Mouse (Mus musculus): Measurements from ENCODE around the gene Pde10a. TPM values are rescaled to one million over a fixed set of nuclear protein-coding genes. Genes with fewer than 3 reads are reported as not detected.
A peak's percentile ranks its signal among the peaks of the same experiment; 100 is the strongest.

Gene Pde10a
- total RNA-seq, 2 experiments from 2014 or later: 67.6 to 71.6 TPM

- Histone ChIP-seq H3K27ac (no peak overlapping the region), H3K4me3 (no peak overlapping the region)
- no peak for DNase-seq (ENCODE audit: low spot score in 2 of 2)
- no peak for TF ChIP-seq CTCF (conservative IDR thresholded peaks at IDR 0.05)
Observed at GRCm38 (mm10) chr17:8641491-8641890, 116.3 kb downstream of the Pde10a start.

DNA sequence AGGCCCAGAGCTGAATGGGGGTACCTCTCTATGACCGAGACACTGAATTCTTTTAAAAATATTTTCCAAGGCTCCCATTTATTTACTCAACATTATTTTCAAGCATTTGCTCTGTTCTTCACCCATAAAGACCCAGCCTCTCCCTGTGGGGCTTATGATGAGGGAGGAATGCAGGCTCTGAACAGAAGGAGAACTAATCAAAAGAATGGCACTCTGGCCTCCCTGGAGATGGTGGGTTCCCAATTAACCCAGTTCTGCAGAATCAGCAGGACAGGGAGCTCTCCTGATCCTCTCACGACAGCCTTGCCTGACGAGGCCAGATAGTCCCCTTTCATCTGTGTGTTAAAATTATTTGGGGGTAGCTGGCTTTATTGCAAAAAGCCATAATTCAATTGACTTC is 117.2 kb downstream of the Pde10a start:
- no peak for TF ChIP-seq CTCF (conservative IDR thresholded peaks at IDR 0.05)
- Histone ChIP-seq H3K4me3 (no peak overlapping the region), H3K27ac (no peak overlapping the region)
- DNase-seq (ENCODE audit: low spot score in 2 of 2): no peak

GRCm38 (mm10) chr17:8647372-8647871 is 122.2 kb downstream of the Pde10a start:
- DNase-seq (ENCODE audit: low spot score in 2 of 2): peak in 1 of 2 experiments; percentile 34
- Histone ChIP-seq H3K27ac (0 out of 2 replicates have a peak overlapping the region, but pooled peaks have one; percentile 18), H3K4me3 (no peak overlapping the region)

DNA sequence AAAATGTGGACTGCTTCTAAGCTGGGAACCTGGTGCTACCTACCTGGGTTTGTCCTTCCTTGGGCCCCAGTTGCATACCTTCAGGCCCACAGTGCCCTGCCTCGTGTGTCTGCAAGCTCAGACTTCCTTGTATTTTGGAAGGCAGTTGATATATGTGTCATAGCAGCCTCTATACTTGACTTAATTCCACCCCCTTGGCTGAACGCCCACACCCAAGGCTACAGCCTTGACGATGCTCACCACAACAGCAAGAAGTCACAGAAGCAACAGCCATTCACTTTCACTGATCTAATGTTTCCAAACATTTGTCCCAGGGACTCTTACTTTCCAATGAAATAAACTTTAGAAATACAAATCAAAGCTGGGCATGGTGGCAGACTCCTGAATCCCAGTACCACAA is 123.1 kb downstream of the Pde10a start:
- no peak for DNase-seq (ENCODE audit: low spot score in 2 of 2)
- no peak for TF ChIP-seq CTCF (conservative IDR thresholded peaks at IDR 0.05)
- no peak overlapping the region for H3K4me3 ChIP-seq
- H3K27ac ChIP-seq: no peak overlapping the region

More at GRCm38 (mm10) chr17:8647372-8647871, 122.2 kb downstream of the Pde10a start:
- no peak for TF ChIP-seq CTCF (conservative IDR thresholded peaks at IDR 0.05)

- no peak for TF ChIP-seq CTCF (conservative IDR thresholded peaks at IDR 0.05)
- peak; percentile 30 to 37 for DNase-seq (ENCODE audit: low spot score in 2 of 2)
- peak overlapping the region; percentile 67 for H3K27ac ChIP-seq
- H3K4me3 ChIP-seq: no peak overlapping the region
Observed at GRCm38 (mm10) chr17:8652681-8653262, 127.6 kb downstream of the Pde10a start.

- H3K4me3 ChIP-seq: no peak overlapping the region
- H3K27ac ChIP-seq: no peak overlapping the region
- no peak for TF ChIP-seq CTCF (conservative IDR thresholded peaks at IDR 0.05)
- no peak for DNase-seq (ENCODE audit: low spot score in 2 of 2)
Observed at GRCm38 (mm10) chr17:8657661-8658060, 132.5 kb downstream of the Pde10a start.

- Histone ChIP-seq H3K4me3 (no peak overlapping the region), H3K27ac (no peak overlapping the region)
- no peak for DNase-seq (ENCODE audit: low spot score in 2 of 2)
- no peak for TF ChIP-seq CTCF (conservative IDR thresholded peaks at IDR 0.05)
Observed at GRCm38 (mm10) chr17:8658751-8659454, 133.7 kb downstream of the Pde10a start.

- H3K4me3 ChIP-seq: no peak overlapping the region
Observed at GRCm38 (mm10) chr17:8666912-8667311, 141.7 kb downstream of the Pde10a start.

DNA sequence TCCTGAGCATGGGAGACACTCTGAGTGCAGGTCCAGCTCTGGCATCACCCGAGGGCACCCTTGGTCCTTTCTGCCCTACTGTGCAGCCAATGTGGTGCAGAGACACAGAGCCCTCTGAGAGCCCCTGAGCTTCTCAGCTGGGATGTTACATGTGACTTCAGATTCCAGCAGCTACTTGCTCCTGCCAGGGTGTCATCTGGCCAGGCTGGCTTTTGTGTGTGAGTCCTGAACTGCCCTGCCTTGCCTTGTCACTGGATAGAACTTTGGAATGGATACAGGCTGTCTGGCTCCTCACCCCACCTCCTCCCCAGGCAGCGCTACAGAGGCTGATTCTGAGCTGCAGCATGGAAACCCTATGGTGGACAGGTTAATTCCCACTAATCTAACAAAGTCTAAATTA is 149.5 kb downstream of the Pde10a start:
- Histone ChIP-seq H3K27ac (no peak overlapping the region), H3K4me3 (no peak overlapping the region)
- DNase-seq (ENCODE audit: low spot score in 2 of 2): no peak
- TF ChIP-seq CTCF (conservative IDR thresholded peaks at IDR 0.05): no peak

More at GRCm38 (mm10) chr17:8666912-8667311, 141.7 kb downstream of the Pde10a start:
- no peak for DNase-seq (ENCODE audit: low spot score in 2 of 2)
- no peak overlapping the region for H3K27ac ChIP-seq
- TF ChIP-seq CTCF (conservative IDR thresholded peaks at IDR 0.05): no peak

DNA sequence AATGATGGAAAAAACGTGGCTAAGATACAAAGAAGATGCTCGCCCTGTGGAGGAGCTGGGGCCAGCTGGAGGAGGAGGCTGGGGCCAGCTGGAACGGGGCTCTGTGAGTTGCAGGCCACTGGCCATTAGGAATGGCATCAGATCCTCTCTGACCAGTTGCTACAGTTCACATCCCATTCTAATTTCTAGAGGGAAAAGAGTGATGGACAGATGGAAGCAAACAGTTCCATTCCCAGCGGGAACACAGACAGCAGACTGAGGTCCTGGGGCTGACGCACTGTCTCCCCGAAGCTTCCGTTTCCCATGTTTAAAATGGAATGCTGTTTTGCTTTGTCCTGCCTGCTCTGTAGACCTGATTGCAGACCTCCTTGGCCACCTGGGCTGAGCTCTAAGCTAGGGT is 161.2 kb downstream of the Pde10a start:
- no peak for DNase-seq (ENCODE audit: low spot score in 2 of 2)
- H3K4me3 ChIP-seq: no peak overlapping the region
- no peak overlapping the region for H3K27ac ChIP-seq
- TF ChIP-seq CTCF (conservative IDR thresholded peaks at IDR 0.05): no peak

DNA sequence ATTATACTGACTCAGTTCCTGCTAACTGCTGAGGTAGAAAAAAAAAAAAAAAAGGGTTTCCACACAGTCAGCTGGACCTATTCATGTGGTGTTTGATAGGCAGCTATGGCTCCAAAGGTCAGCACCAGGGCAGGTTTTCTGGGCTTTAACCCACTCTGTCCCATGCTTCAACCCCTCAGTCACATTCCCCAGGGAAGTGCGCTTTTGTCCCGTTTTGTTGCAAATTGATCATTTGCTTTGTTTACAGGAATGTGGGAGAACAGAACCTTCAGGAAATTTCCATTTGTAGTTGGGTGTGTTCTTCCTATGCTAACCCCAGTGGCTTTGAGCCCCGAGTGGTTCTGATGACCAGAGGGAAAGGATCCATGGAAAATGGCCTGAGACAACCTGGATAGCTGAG is 162.9 kb downstream of the Pde10a start:
- H3K27ac ChIP-seq: no peak overlapping the region
- no peak for DNase-seq (ENCODE audit: low spot score in 2 of 2)
- no peak for TF ChIP-seq CTCF (conservative IDR thresholded peaks at IDR 0.05)
- no peak overlapping the region for H3K4me3 ChIP-seq

DNA sequence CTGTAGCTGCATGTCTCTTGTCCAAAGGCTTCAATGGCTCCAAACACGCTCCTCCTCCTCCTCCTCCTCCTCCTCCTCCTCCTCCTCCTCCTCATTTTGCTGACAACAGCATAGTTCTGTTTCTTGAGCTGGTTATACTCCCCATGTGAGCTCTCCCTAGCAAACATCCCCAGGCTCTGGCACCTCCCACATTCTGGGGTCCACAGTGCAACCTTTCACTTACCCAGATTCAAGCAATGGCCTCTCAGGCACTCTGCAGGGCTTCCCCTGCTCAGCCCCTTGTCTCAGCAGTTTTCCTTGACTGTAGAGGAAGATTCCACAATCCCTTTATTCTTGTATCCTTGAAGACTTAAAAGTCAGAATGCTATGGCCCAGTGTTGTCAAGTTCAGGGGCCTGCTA is 173.1 kb downstream of the Pde10a start:
- no peak for DNase-seq (ENCODE audit: low spot score in 2 of 2)
- no peak overlapping the region for H3K4me3 ChIP-seq
- no peak for TF ChIP-seq CTCF (conservative IDR thresholded peaks at IDR 0.05)

DNA sequence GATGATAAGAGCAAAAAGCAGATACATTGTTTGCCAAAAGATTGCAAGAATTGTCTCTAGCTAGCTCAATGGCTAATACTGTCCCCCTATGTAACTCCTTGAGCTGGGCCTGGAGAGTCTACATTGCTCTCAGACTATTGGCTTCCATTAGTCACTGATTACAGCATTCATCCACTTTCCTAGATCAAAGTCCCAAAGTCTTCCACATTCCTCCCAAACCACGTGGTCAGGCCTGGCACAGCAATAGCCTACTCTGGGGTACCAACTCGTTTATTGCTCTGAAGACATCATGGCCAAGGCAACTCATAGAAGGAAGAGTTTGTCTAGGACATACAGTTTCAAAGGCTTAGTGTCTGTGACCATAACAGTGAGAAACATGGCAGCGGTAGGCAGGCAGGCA is 173.6 kb downstream of the Pde10a start:
- no peak for DNase-seq (ENCODE audit: low spot score in 2 of 2)
- no peak for TF ChIP-seq CTCF (conservative IDR thresholded peaks at IDR 0.05)
- Histone ChIP-seq H3K27ac (no peak overlapping the region), H3K4me3 (no peak overlapping the region)

More for the DNA sequence above, 173.1 kb downstream of the Pde10a start:
- H3K27ac ChIP-seq: no peak overlapping the region

DNA sequence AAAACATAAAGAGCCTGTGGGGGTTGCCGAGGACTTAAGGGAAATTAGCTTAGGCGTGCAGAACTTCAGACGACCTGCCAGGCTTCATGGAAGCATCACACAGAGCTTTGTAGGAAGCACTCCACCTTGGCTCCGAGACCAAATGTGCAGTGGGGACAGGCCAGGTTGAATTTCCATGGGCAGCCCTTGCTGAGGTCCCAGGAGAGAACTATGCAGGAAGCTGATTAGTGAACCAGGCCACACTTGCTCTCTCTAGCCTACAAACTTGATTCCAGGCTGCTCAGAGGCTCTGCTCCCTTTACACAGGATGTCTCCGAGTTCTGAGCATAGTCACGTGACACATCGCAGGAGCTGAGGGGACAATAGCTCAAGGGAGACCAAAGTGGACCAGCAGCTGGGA is 175.9 kb downstream of the Pde10a start:
- H3K4me3 ChIP-seq: no peak overlapping the region
- no peak for TF ChIP-seq CTCF (conservative IDR thresholded peaks at IDR 0.05)
- no peak overlapping the region for H3K27ac ChIP-seq
- no peak for DNase-seq (ENCODE audit: low spot score in 2 of 2)
